Mouse (Mus musculus) hindbrain, embryonic 15.5 days (tissue): ENCODE results near the gene Hdac4. TPM values are rescaled to one million over a fixed set of nuclear protein-coding genes. Genes with fewer than 3 reads are reported as not detected.

Source experiments
- ATAC-seq: fragments of 200-750 bp; cut with Nextera tagmentation; 2 replicates; pipeline ENCODE4 v1.8.0; 2017; ENCODE audit warnings: low read depth, moderate number of reproducible peaks, moderate TSS enrichment; ENCODE audit not compliant: low FRiP score
- H3K27ac ChIP-seq: fragments of 300-500 bp; sonication (generic); replicated peaks from 2 replicates; pipeline ENCODE4 v1.5.1; 2015; ENCODE audit warnings: mild to moderate bottlenecking, inconsistent platforms
- H3K27me3 ChIP-seq: fragments of 300-500 bp; sonication (generic); 2 replicates; pipeline ENCODE4 v1.6.1; 2015; ENCODE audit warnings: control low read depth, inconsistent platforms
- H3K36me3 ChIP-seq: fragments of 300-500 bp; sonication (generic); 2 replicates; pipeline ENCODE4 v1.6.1; 2015; ENCODE audit warnings: control low read depth, inconsistent platforms
- H3K4me1 ChIP-seq: fragments of 300-500 bp; sonication (generic); replicated peaks from 2 replicates; pipeline ENCODE4 v1.6.1; 2015; ENCODE audit warnings: control low read depth, inconsistent platforms
- H3K4me2 ChIP-seq: fragments of 300-500 bp; sonication (generic); 2 replicates; pipeline ENCODE4 v1.6.1; 2015; ENCODE audit warnings: moderate library complexity, mild to moderate bottlenecking, inconsistent platforms
- H3K4me3 ChIP-seq: fragments of 300-500 bp; sonication (generic); 2 replicates; pipeline ENCODE4 v1.5.1; 2015; ENCODE audit warnings: mild to moderate bottlenecking, inconsistent platforms
- H3K9ac ChIP-seq: fragments of 300-500 bp; sonication (generic); 2 replicates; pipeline ENCODE4 v1.6.1; 2015; ENCODE audit warnings: inconsistent platforms
- H3K9me3 ChIP-seq: fragments of 300-500 bp; sonication (generic); 2 replicates; pipeline ENCODE4 v1.6.1; 2016; ENCODE audit warnings: control low read depth, inconsistent platforms
- WGBS: fragments of 180-500 bp; shearing (Covaris S2); methylation state at CpG from one replicate; pipeline ENCODE4 v1.1.7; 2015; 5-methylcytosine and 5-hydroxymethylcytosine counted together
- polyA plus RNA-seq: library from polyadenylated mRNA; unstranded; fragments of >200 nt; fragmentation: Nextera tagmentation; extraction: Ambion mirVana; gene quantifications from 2 replicates; pipeline ENCODE4 v1.2.1, GENCODE M21; 2015

Hdac4 gene
- polyA plus RNA-seq, 1 experiment from 2014 or later = 32.4 TPM

GRCm38 (mm10) chr1:92202639-92203352, 7.3 kb upstream of the Hdac4 start:
- no peaks in the 10 kb centered on the region for H3K36me3 ChIP-seq
- ATAC-seq = no peak
- H3K27ac ChIP-seq = no peak overlapping the region
- no peak overlapping the region for H3K4me2 ChIP-seq
- no peaks in the 10 kb centered on the region for H3K27me3 ChIP-seq
- H3K4me1 ChIP-seq = 0 out of 2 replicates have a peak, but pooled peaks cover 3% of the 10 kb centered on the region
- no peak overlapping the region for H3K4me3 ChIP-seq
- H3K9me3 ChIP-seq = no peaks in the 10 kb centered on the region; the same call in 1 of the 2 replicates
- no peak overlapping the region for H3K9ac ChIP-seq
- 83% methylated on average over 17 of the region's 17 CpGs for WGBS

GRCm38 (mm10) chr1:92190463-92190862, 5.0 kb downstream of the Hdac4 start:
- Histone ChIP-seq H3K9me3 (no peaks in the 10 kb centered on the region), H3K4me2 (no peak overlapping the region), H3K4me3 (no peak overlapping the region), H3K4me1 (no peaks in the 10 kb centered on the region), H3K36me3 (no peaks in the 10 kb centered on the region), H3K9ac (no peak overlapping the region), H3K27ac (no peak overlapping the region), H3K27me3 (no peaks in the 10 kb centered on the region)
- 89% methylated on average over 3 of the region's 3 CpGs for WGBS
- ATAC-seq = no peak

GRCm38 (mm10) chr1:92187137-92187536, 8.4 kb downstream of the Hdac4 start:
- H3K9me3 ChIP-seq = no peaks in the 10 kb centered on the region
- no peaks in the 10 kb centered on the region for H3K27me3 ChIP-seq
- no peak overlapping the region for H3K4me3 ChIP-seq
- H3K4me1 ChIP-seq = no peaks in the 10 kb centered on the region
- no peak overlapping the region for H3K9ac ChIP-seq
- no peak for ATAC-seq
- no peaks in the 10 kb centered on the region for H3K36me3 ChIP-seq
- no peak overlapping the region for H3K27ac ChIP-seq
- WGBS = 90% methylated on average over 3 of the region's 3 CpGs
- no peak overlapping the region for H3K4me2 ChIP-seq

- 97% methylated on average over 1 of the region's 1 CpGs for WGBS
- Histone ChIP-seq H3K27me3 (no peaks in the 10 kb centered on the region), H3K4me3 (no peak overlapping the region), H3K27ac (no peak overlapping the region), H3K36me3 (no peaks in the 10 kb centered on the region), H3K9me3 (no peaks in the 10 kb centered on the region), H3K4me1 (peaks cover 7% of the 10 kb centered on the region), H3K9ac (no peak overlapping the region), H3K4me2 (no peak overlapping the region)
- no peak for ATAC-seq
Observed at GRCm38 (mm10) chr1:92184600-92184999, 10.9 kb downstream of the Hdac4 start.

GRCm38 (mm10) chr1:92183101-92183790, 12.3 kb downstream of the Hdac4 start:
- H3K4me3 ChIP-seq = no peak overlapping the region
- H3K4me1 ChIP-seq = peaks cover 17% of the 10 kb centered on the region
- no peak for ATAC-seq
- no peak overlapping the region for H3K4me2 ChIP-seq
- H3K9me3 ChIP-seq = no peaks in the 10 kb centered on the region
- H3K36me3 ChIP-seq = no peaks in the 10 kb centered on the region
- H3K9ac ChIP-seq = no peak overlapping the region
- H3K27me3 ChIP-seq = no peaks in the 10 kb centered on the region
- H3K27ac ChIP-seq = no peak overlapping the region
- 77% methylated on average over 5 of the region's 5 CpGs for WGBS

GRCm38 (mm10) chr1:92181970-92182369, 13.5 kb downstream of the Hdac4 start:
- WGBS = 53% methylated on average over 2 of the region's 2 CpGs
- H3K27ac ChIP-seq = no peak overlapping the region

GRCm38 (mm10) chr1:92180141-92181137, 15.1 kb downstream of the Hdac4 start:
- Histone ChIP-seq H3K9ac (peak overlapping the region; percentile 85), H3K9me3 (no peaks in the 10 kb centered on the region), H3K27me3 (no peaks in the 10 kb centered on the region), H3K27ac (peak overlapping the region; percentile 99), H3K36me3 (no peaks in the 10 kb centered on the region), H3K4me2 (peak overlapping the region; percentile 74), H3K4me3 (peak overlapping the region; percentile 76), H3K4me1 (peaks cover 32% of the 10 kb centered on the region)
- peak; percentile 99 for ATAC-seq
- 0% methylated on average over 73 of the region's 97 CpGs for WGBS

More at GRCm38 (mm10) chr1:92181970-92182369, 13.5 kb downstream of the Hdac4 start:
- Histone ChIP-seq H3K36me3 (no peaks in the 10 kb centered on the region), H3K4me1 (peaks cover 30% of the 10 kb centered on the region), H3K27me3 (no peaks in the 10 kb centered on the region), H3K4me3 (no peak overlapping the region), H3K4me2 (no peak overlapping the region), H3K9ac (no peak overlapping the region), H3K9me3 (no peaks in the 10 kb centered on the region)
- ATAC-seq = no peak

- Histone ChIP-seq H3K4me1 (peaks cover 41% of the 10 kb centered on the region), H3K27ac (peak overlapping the region; percentile 90), H3K4me3 (peak overlapping the region; percentile 76), H3K9ac (peak overlapping the region; percentile 82), H3K27me3 (no peaks in the 10 kb centered on the region), H3K36me3 (no peaks in the 10 kb centered on the region), H3K4me2 (peak overlapping the region; percentile 74), H3K9me3 (no peaks in the 10 kb centered on the region)
- WGBS = under 1% methylated on average over 61 of the region's 61 CpGs
- ATAC-seq = no peak
Observed at GRCm38 (mm10) chr1:92179489-92180006, 16.0 kb downstream of the Hdac4 start.

- WGBS = 7% methylated on average over 11 of the region's 11 CpGs
- Histone ChIP-seq H3K4me1 (peaks cover 46% of the 10 kb centered on the region), H3K27me3 (no peaks in the 10 kb centered on the region), H3K4me2 (peak overlapping the region; percentile 74), H3K4me3 (peak overlapping the region; percentile 76), H3K9me3 (no peaks in the 10 kb centered on the region), H3K9ac (peak overlapping the region; percentile 82), H3K36me3 (no peaks in the 10 kb centered on the region), H3K27ac (peak overlapping the region; percentile 90)
- no peak for ATAC-seq
Observed at GRCm38 (mm10) chr1:92179070-92179469, 16.4 kb downstream of the Hdac4 start.

GRCm38 (mm10) chr1:92178021-92178895, 17.2 kb downstream of the Hdac4 start:
- WGBS = 14% methylated on average over 10 of the region's 10 CpGs
- Histone ChIP-seq H3K4me1 (peaks cover 54% of the 10 kb centered on the region), H3K4me3 (peak overlapping the region; percentile 76), H3K36me3 (no peaks in the 10 kb centered on the region), H3K9ac (peak overlapping the region; percentile 82), H3K27ac (peak overlapping the region; percentile 90), H3K4me2 (peak overlapping the region; percentile 74), H3K27me3 (no peaks in the 10 kb centered on the region), H3K9me3 (no peaks in the 10 kb centered on the region)
- ATAC-seq = no peak

GRCm38 (mm10) chr1:92177599-92177998, 17.9 kb downstream of the Hdac4 start:
- H3K27me3 ChIP-seq = no peaks in the 10 kb centered on the region
- H3K4me3 ChIP-seq = peak overlapping the region; percentile 76; the same call in 1 of the 2 replicates
- no peak overlapping the region for H3K27ac ChIP-seq
- 30% methylated on average over 5 of the region's 5 CpGs for WGBS
- peak overlapping the region; percentile 74 for H3K4me2 ChIP-seq
- ATAC-seq = no peak
- no peak overlapping the region for H3K9ac ChIP-seq
- H3K9me3 ChIP-seq = no peaks in the 10 kb centered on the region
- H3K4me1 ChIP-seq = peaks cover 59% of the 10 kb centered on the region
- H3K36me3 ChIP-seq = no peaks in the 10 kb centered on the region
